ENCODE assay signal across 8 mouse cellular contexts in genomic region chr6:124828101-124828592, GRCm38 (mm10). TPM values are rescaled to one million over a fixed set of nuclear protein-coding genes. Genes with fewer than 3 reads are reported as not detected.
DNase-seq lines count a peak whose midpoint lies in the region; ATAC-seq and TF ChIP-seq lines count a peak whose summit lies in the region.

No protein-coding gene starts in this region.

- peak overlapping the region; percentile 83 to 90 for H3K4me3 ChIP-seq in ES-E14 (ENCODE audit: insufficient read depth in 1 of 2, low read depth in 1 of 2, low read length in 2 of 2, poor library complexity in 1 of 2, severe bottlenecking in 1 of 2)
- peak overlapping the region; percentile 66 for H3K4me3 ChIP-seq in midbrain, embryonic 12.5 days

- peak overlapping the region; percentile 44; the same call in 1 of the 2 replicates for H3K27ac ChIP-seq in ES-E14 (ENCODE audit: insufficient read depth, low read depth, low read length, poor library complexity, severe bottlenecking)
- peak overlapping the region; percentile 60 for H3K27ac ChIP-seq in midbrain, embryonic 12.5 days (replicated peaks)

- 24% methylated on average over 10 of the region's 10 CpGs for WGBS in midbrain, embryonic 12.5 days

- peak overlapping the region; percentile 92 for H3K4me2 ChIP-seq in midbrain, embryonic 12.5 days (replicated peaks)

- ATAC-seq in cerebellum, adult (ENCODE audit: insufficient number of reproducible peaks, low FRiP score, low TSS enrichment) = no peak
- no peak for ATAC-seq in midbrain, embryonic 12.5 days (ENCODE audit: low FRiP score, low read depth)

- peaks cover 42% of the 10 kb centered on the region for H3K36me3 ChIP-seq in ES-E14 (ENCODE audit: control insufficient read depth, insufficient read depth, low read length, poor library complexity, severe bottlenecking)
- H3K36me3 ChIP-seq in midbrain, embryonic 12.5 days = peaks cover 54% of the 10 kb centered on the region

- intact Hi-C loops in heart, postnatal 10 days (cut with DNase I) = loop anchor here (1.0 kb wide), 1 partner anchor 14 kb away; the partner anchor contains the start of gene Tpi1

- in situ Hi-C loops in ES-E14 (cut with MboI; ENCODE audit: low sequenced_read_pairs in 2 of 2, unreplicated experiment in 2 of 2) = no loop called here

- peak; percentile 74 for DNase-seq in cerebellum, adult 11-12 months
- DNase-seq in ES-E14 (ENCODE audit: low read depth, low spot score) = peak; percentile 60
- peak; percentile 39 to 48 for DNase-seq in cerebellum, postnatal 14 days
- DNase-seq in heart, postnatal 10 days = peak; percentile 43 to 51
- peak; percentile 63 to 75 for DNase-seq in kidney, postnatal 4 days
- DNase-seq in thymus, postnatal 0 days (ENCODE audit: low spot score) = peak; percentile 32

- no peaks in the 10 kb centered on the region for H3K9me3 ChIP-seq in ES-E14 (ENCODE audit: control insufficient read depth, insufficient read depth, low read depth, low read length)
- H3K9me3 ChIP-seq in midbrain, embryonic 12.5 days = no peaks in the 10 kb centered on the region

- H3K9ac ChIP-seq in ES-E14 (ENCODE audit: insufficient read depth, low read depth, low read length, poor library complexity, severe bottlenecking) = peak overlapping the region; percentile 71
- H3K9ac ChIP-seq in midbrain, embryonic 12.5 days (replicated peaks) = peak overlapping the region; percentile 74

- H3K4me1 ChIP-seq in ES-E14 (ENCODE audit: control insufficient read depth in 2 of 2, insufficient read depth in 2 of 2, low read length in 2 of 2, poor library complexity in 1 of 2) = peaks cover 2% of the 10 kb centered on the region in 2 experiments; a peak in 2 of 4 replicates
- H3K4me1 ChIP-seq in midbrain, embryonic 12.5 days = peaks cover 28% of the 10 kb centered on the region

- no peaks in the 10 kb centered on the region for H3K27me3 ChIP-seq in midbrain, embryonic 12.5 days

TF ChIP-seq in ES-E14, 5 proteins besides CTCF, POLR2A, EP300 and RAD21:
- no peak for TF ChIP-seq MAFK (IDR thresholded peaks at IDR 0.05; ENCODE audit: insufficient read depth, low read depth, low read length)
- TF ChIP-seq CHD2 (IDR thresholded peaks at IDR 0.05; ENCODE audit: low read depth, low read length) = no peak
- no peak for TF ChIP-seq ZC3H11A (IDR thresholded peaks at IDR 0.05; ENCODE audit: borderline replicate concordance, low read depth, low read length)
- no peak for TF ChIP-seq HCFC1 (IDR thresholded peaks at IDR 0.05; ENCODE audit: borderline replicate concordance, insufficient read depth, low read length)

RNA-seq across cellular contexts. Expression of gene Usp5, which starts 1.1 kb away (rescaled TPM):
- 149 and 150 TPM in 2 replicates for total RNA-seq in ES-E14 (2012; rRNA removed)
- total RNA-seq in heart, postnatal 10 days (2021) = 10 to 100 TPM; 87.5 to 87.9 TPM
- polyA plus RNA-seq in midbrain, embryonic 12.5 days (2016; fragmentation: Nextera tagmentation; extraction: Ambion mirVana) = 213 and 214 TPM in 2 replicates
- 93.0 and 93.4 TPM in 2 replicates for polyA plus RNA-seq in thymus, postnatal 0 days (2015; fragmentation: Nextera tagmentation; extraction: Ambion mirVana)

RNA-seq across cellular contexts. Expression of gene Cdca3, which starts 1.2 kb away (rescaled TPM):
- 128 and 137 TPM in 2 replicates for total RNA-seq in ES-E14 (2012; rRNA removed)
- 10 to 100 TPM; 19.1 to 23.2 TPM for total RNA-seq in heart, postnatal 10 days (2021)
- polyA plus RNA-seq in midbrain, embryonic 12.5 days (2016; fragmentation: Nextera tagmentation; extraction: Ambion mirVana) = 168 and 169 TPM in 2 replicates
- polyA plus RNA-seq in thymus, postnatal 0 days (2015; fragmentation: Nextera tagmentation; extraction: Ambion mirVana) = 240 and 258 TPM in 2 replicates

RNA-seq across cellular contexts. Expression of gene Gnb3, which starts 11.9 kb away (rescaled TPM):
- total RNA-seq in ES-E14 (2012; rRNA removed) = 0.32 TPM in 1 of 2 replicates, not detected in the other
- total RNA-seq in heart, postnatal 10 days (2021) = 1 to 10 TPM; 3.9 to 4.4 TPM
- polyA plus RNA-seq in midbrain, embryonic 12.5 days (2016; fragmentation: Nextera tagmentation; extraction: Ambion mirVana) = 5.5 TPM in 2 replicates
- 2.3 and 2.4 TPM in 2 replicates for polyA plus RNA-seq in thymus, postnatal 0 days (2015; fragmentation: Nextera tagmentation; extraction: Ambion mirVana)

RNA-seq across cellular contexts. Expression of gene Tpi1, which starts 14.1 kb away (rescaled TPM):
- 306 and 404 TPM in 2 replicates for total RNA-seq in ES-E14 (2012; rRNA removed)
- total RNA-seq in heart, postnatal 10 days (2021) = 100 to 1,000 TPM; 870 to 877 TPM
- 423 and 428 TPM in 2 replicates for polyA plus RNA-seq in midbrain, embryonic 12.5 days (2016; fragmentation: Nextera tagmentation; extraction: Ambion mirVana)
- 231 and 275 TPM in 2 replicates for polyA plus RNA-seq in thymus, postnatal 0 days (2015; fragmentation: Nextera tagmentation; extraction: Ambion mirVana)

RNA-seq across cellular contexts. Expression of gene Spsb2, which starts 19.7 kb away (rescaled TPM):
- 6.3 and 10.1 TPM in 2 replicates for total RNA-seq in ES-E14 (2012; rRNA removed)
- 1 to 10 TPM; 3.1 TPM for total RNA-seq in heart, postnatal 10 days (2021)
- polyA plus RNA-seq in midbrain, embryonic 12.5 days (2016; fragmentation: Nextera tagmentation; extraction: Ambion mirVana) = 8.1 and 8.6 TPM in 2 replicates
- 8.9 and 9.4 TPM in 2 replicates for polyA plus RNA-seq in thymus, postnatal 0 days (2015; fragmentation: Nextera tagmentation; extraction: Ambion mirVana)
